In genomic region chr17:64407255-64408011, GRCm38 (mm10) we compare ENCODE assay signal across 12 mouse cellular contexts.
DNase-seq lines count a peak whose midpoint lies in the region; ATAC-seq and TF ChIP-seq lines count a peak whose summit lies in the region.
"Had no signal": no experiment of that assay in that cellular context is flagged by ENCODE, and none has a peak within 500 bp of the region (broad histone marks: within the 10 kb centered on the region; RNA-seq: fewer than 3 reads in every experiment).

No protein-coding gene starts in this region.

- TF ChIP-seq POLR2A in embryonic fibroblast, embryonic 13.5 days (IDR thresholded peaks at IDR 0.05; ENCODE audit: low read depth, low read length), result no peak

- no peak for ATAC-seq in kidney, embryonic 14.5 days (ENCODE audit: low FRiP score, low TSS enrichment)
- no peak for ATAC-seq in limb, embryonic 11.5 days (ENCODE audit: insufficient number of reproducible peaks, low FRiP score, low TSS enrichment, low read depth)
- ATAC-seq in stomach, postnatal 0 days (ENCODE audit: low FRiP score, low TSS enrichment), result no peak
- no peak for ATAC-seq in heart, embryonic 11.5 days (replicated peaks; ENCODE audit: insufficient number of reproducible peaks, low FRiP score, low TSS enrichment)

- H3K4me2 ChIP-seq in kidney, embryonic 14.5 days (replicated peaks; ENCODE audit: low read depth, low read length), result peak overlapping the region; percentile 9
- H3K4me2 ChIP-seq in limb, embryonic 11.5 days (ENCODE audit: low read depth, severe bottlenecking), result peak overlapping the region; percentile 12; the same call in 1 of the 2 replicates
- no peak overlapping the region for H3K4me2 ChIP-seq in stomach, postnatal 0 days (replicated peaks; ENCODE audit: low read depth)
- H3K4me2 ChIP-seq in heart, embryonic 11.5 days, result no peak overlapping the region
- H3K4me2 ChIP-seq: hindbrain, embryonic 13.5 days had no signal

- no peaks in the 10 kb centered on the region for H3K36me3 ChIP-seq in kidney, embryonic 14.5 days (ENCODE audit: control insufficient read depth, insufficient read depth, low read length)
- no peaks in the 10 kb centered on the region for H3K36me3 ChIP-seq in limb, embryonic 11.5 days (ENCODE audit: control insufficient read depth, insufficient read depth, low read length)
- no peaks in the 10 kb centered on the region for H3K36me3 ChIP-seq in stomach, postnatal 0 days (ENCODE audit: control insufficient read depth, insufficient read depth, low read length)
- no peaks in the 10 kb centered on the region for H3K36me3 ChIP-seq in heart, embryonic 11.5 days (ENCODE audit: control insufficient read depth, insufficient read depth, low read length)
- H3K36me3 ChIP-seq: hindbrain, embryonic 13.5 days had no signal

- no peak for DNase-seq in kidney, postnatal 25 days
- peak; percentile 72 for DNase-seq in Muller cell, postnatal 12 days (ENCODE audit: inconsistent ontology term)
- DNase-seq in limb, embryonic 11.5 days (ENCODE audit: low spot score), result peak; percentile 40
- DNase-seq in heart, adult 11 months, result no peak
- no peak for DNase-seq in stomach, postnatal 0 days (ENCODE audit: low spot score)
- DNase-seq: adrenal gland, postnatal 25 days; cerebellum, postnatal 14 days; gastrocnemius, postnatal 25 days had no signal

- H3K27me3 ChIP-seq in kidney, embryonic 14.5 days (ENCODE audit: control insufficient read depth, insufficient read depth, low read length), result no peaks in the 10 kb centered on the region
- H3K27me3 ChIP-seq in limb, embryonic 11.5 days (ENCODE audit: control insufficient read depth, insufficient read depth, low read length), result no peaks in the 10 kb centered on the region
- no peaks in the 10 kb centered on the region for H3K27me3 ChIP-seq in stomach, postnatal 0 days (ENCODE audit: control insufficient read depth, insufficient read depth, low read length)
- no peaks in the 10 kb centered on the region for H3K27me3 ChIP-seq in heart, embryonic 11.5 days (ENCODE audit: control insufficient read depth, insufficient read depth, low read length)
- H3K27me3 ChIP-seq: hindbrain, embryonic 13.5 days had no signal

- H3K27ac ChIP-seq in kidney, embryonic 14.5 days (ENCODE audit: low read depth, low read length), result no peak overlapping the region
- H3K27ac ChIP-seq in embryonic fibroblast, embryonic 13.5 days (ENCODE audit: insufficient read depth, low read length), result peak overlapping the region; percentile 96
- H3K27ac ChIP-seq in limb, embryonic 11.5 days (replicated peaks; ENCODE audit: low read depth, low read length), result no peak overlapping the region; the same call in 1 of the 2 replicates
- H3K27ac ChIP-seq in stomach, postnatal 0 days (replicated peaks), result no peak overlapping the region
- H3K27ac ChIP-seq in heart, embryonic 11.5 days (ENCODE audit: low read depth, low read length), result no peak overlapping the region
- H3K27ac ChIP-seq: hindbrain, embryonic 13.5 days had no signal

- H3K9ac ChIP-seq in kidney, embryonic 14.5 days (ENCODE audit: low read depth, low read length), result no peak overlapping the region
- no peak overlapping the region for H3K9ac ChIP-seq in limb, embryonic 11.5 days (ENCODE audit: low read length)
- H3K9ac ChIP-seq in stomach, postnatal 0 days (ENCODE audit: low read length), result no peak overlapping the region
- no peak overlapping the region for H3K9ac ChIP-seq in heart, embryonic 11.5 days (ENCODE audit: low read depth, low read length)
- H3K9ac ChIP-seq: hindbrain, embryonic 13.5 days had no signal

- H3K4me1 ChIP-seq in kidney, embryonic 14.5 days (ENCODE audit: control insufficient read depth, insufficient read depth, low read length), result 0 out of 2 replicates have a peak, but pooled peaks cover 5% of the 10 kb centered on the region
- H3K4me1 ChIP-seq in embryonic fibroblast, embryonic 13.5 days (ENCODE audit: control insufficient read depth, insufficient read depth, low read length), result peaks cover 17% of the 10 kb centered on the region
- peaks cover 9% of the 10 kb centered on the region; the same call in 1 of the 2 replicates for H3K4me1 ChIP-seq in limb, embryonic 11.5 days (ENCODE audit: control insufficient read depth, insufficient read depth, low read length)
- H3K4me1 ChIP-seq in stomach, postnatal 0 days (replicated peaks; ENCODE audit: control insufficient read depth, insufficient read depth), result no peaks in the 10 kb centered on the region
- H3K4me1 ChIP-seq in heart, embryonic 11.5 days (ENCODE audit: control insufficient read depth, insufficient read depth, low read length), result no peaks in the 10 kb centered on the region

- peaks cover 3% of the 10 kb centered on the region; the same call in 1 of the 2 replicates for H3K9me3 ChIP-seq in kidney, embryonic 14.5 days (ENCODE audit: control insufficient read depth, low read length)
- H3K9me3 ChIP-seq in limb, embryonic 11.5 days (ENCODE audit: control insufficient read depth, low read length), result no peaks in the 10 kb centered on the region
- H3K9me3 ChIP-seq in stomach, postnatal 0 days (ENCODE audit: control insufficient read depth, low read length), result no peaks in the 10 kb centered on the region
- H3K9me3 ChIP-seq in heart, embryonic 11.5 days (replicated peaks; ENCODE audit: control insufficient read depth, low read length), result no peaks in the 10 kb centered on the region
- H3K9me3 ChIP-seq: hindbrain, embryonic 13.5 days had no signal

- no peak for TF ChIP-seq EP300 in stomach, postnatal 0 days (optimal IDR thresholded peaks at IDR 0.05)

- TF ChIP-seq CTCF in embryonic fibroblast, embryonic 13.5 days (IDR thresholded peaks at IDR 0.05; ENCODE audit: borderline replicate concordance, insufficient read depth, low read length), result no peak
- no peak for TF ChIP-seq CTCF in stomach, postnatal 0 days (IDR thresholded peaks at IDR 0.05; ENCODE audit: low read depth)

- 16% methylated on average over 13 of the region's 13 CpGs for WGBS in kidney, embryonic 14.5 days
- 21% methylated on average over 13 of the region's 13 CpGs for WGBS in limb, embryonic 11.5 days
- 56% methylated on average over 13 of the region's 13 CpGs for WGBS in stomach, postnatal 0 days
- WGBS in heart, embryonic 11.5 days (ENCODE audit: insufficient replicate concordance), result 60% methylated on average over 13 of the region's 13 CpGs

- H3K4me3 ChIP-seq in kidney, embryonic 14.5 days (ENCODE audit: low read length), result no peak overlapping the region
- H3K4me3 ChIP-seq in embryonic fibroblast, embryonic 13.5 days (ENCODE audit: insufficient read depth, low read length), result peak overlapping the region; percentile 7; the same call in 1 of the 2 replicates
- H3K4me3 ChIP-seq in limb, embryonic 11.5 days (ENCODE audit: low read depth, low read length), result no peak overlapping the region
- H3K4me3 ChIP-seq in stomach, postnatal 0 days (ENCODE audit: low read depth, low read length), result no peak overlapping the region
- no peak overlapping the region for H3K4me3 ChIP-seq in heart, embryonic 11.5 days (ENCODE audit: low read depth, low read length)
- H3K4me3 ChIP-seq: hindbrain, embryonic 13.5 days had no signal

Comparison
In these comparisons a context has a peak if more than half of its experiments do, and no peak if none do; other contexts are left out.
1. H3K4me2 ChIP-seq: peak in kidney, embryonic 14.5 days (single experiment) and limb, embryonic 11.5 days (single experiment); none in stomach, postnatal 0 days (single experiment) and heart, embryonic 11.5 days (single experiment).
2. DNase-seq: peak in Muller cell, postnatal 12 days (single experiment) and limb, embryonic 11.5 days (single experiment); none in kidney, postnatal 25 days (0 of 2), heart, adult 11 months (single experiment) and stomach, postnatal 0 days (single experiment).